Mouse (Mus musculus): ENCODE results near the gene Dzip1.

GRCm38 (mm10) chr14:118924673-118925615, at the start of gene Dzip1:
- TF ChIP-seq CTCF (conservative IDR thresholded peaks at IDR 0.05; ENCODE audit: insufficient read depth, insufficient read length, low read depth, low read length) (no peak), POLR2A (IDR thresholded peaks at IDR 0.05; ENCODE audit: low read depth, low read length) (no peak)

Measured in kidney, adult 2 months (tissue).